Mouse (Mus musculus) brain, adult 2 months (tissue): Measurements from ENCODE around the gene Rhbdl3.

Experiments used
- DNase-seq: peaks from one replicate; pipeline ENCODE4 v3.0.0; 2011; ENCODE audit warnings: low read depth, low spot score

Gene Rhbdl3

GRCm38 (mm10) chr11:80300551-80301315, at the start of gene Rhbdl3:
Rhbdl3 (plus strand) TSS chr11:80300912.
- peak; percentile 68 for DNase-seq

- no peak for DNase-seq
These were observed 36.6 kb upstream of the Rhbdl3 start for GRCm38 (mm10) chr11:80264137-80264536.

GRCm38 (mm10) chr11:80271096-80271495, 29.6 kb upstream of the Rhbdl3 start:
- DNase-seq: no peak

GRCm38 (mm10) chr11:80275011-80275410, 25.7 kb upstream of the Rhbdl3 start:
- DNase-seq: no peak

- peak; percentile 78 for DNase-seq
These were observed 22.7 kb upstream of the Rhbdl3 start for GRCm38 (mm10) chr11:80278054-80278453.

- no peak for DNase-seq
These were observed 16.9 kb upstream of the Rhbdl3 start for GRCm38 (mm10) chr11:80283786-80284185.

- peak; percentile 60 for DNase-seq
These were observed 16.1 kb upstream of the Rhbdl3 start for GRCm38 (mm10) chr11:80284641-80285040.

- peak; percentile 85 for DNase-seq
These were observed 13.6 kb upstream of the Rhbdl3 start for GRCm38 (mm10) chr11:80287150-80287549.

- peak; percentile 86 for DNase-seq
These were observed 10.8 kb upstream of the Rhbdl3 start for GRCm38 (mm10) chr11:80289701-80290445.

GRCm38 (mm10) chr11:80291004-80291403, 9.7 kb upstream of the Rhbdl3 start:
- DNase-seq: no peak

GRCm38 (mm10) chr11:80292463-80292862, 8.2 kb upstream of the Rhbdl3 start:
- DNase-seq: peak; percentile 46

- DNase-seq: peak; percentile 28
These were observed 5.6 kb upstream of the Rhbdl3 start for GRCm38 (mm10) chr11:80295066-80295465.

GRCm38 (mm10) chr11:80295785-80296184, 4.9 kb upstream of the Rhbdl3 start:
- DNase-seq: no peak

- DNase-seq: peak; percentile 63
These were observed 1.0 kb upstream of the Rhbdl3 start for GRCm38 (mm10) chr11:80299513-80300235.

GRCm38 (mm10) chr11:80301316-80302045, 769 bp downstream of the Rhbdl3 start:
- peak; percentile 45 for DNase-seq

GRCm38 (mm10) chr11:80302046-80302390, 1.3 kb downstream of the Rhbdl3 start:
- DNase-seq: peak; percentile 33

GRCm38 (mm10) chr11:80302536-80302935, 1.8 kb downstream of the Rhbdl3 start:
- peak; percentile 94 for DNase-seq

GRCm38 (mm10) chr11:80303746-80304145, 3.0 kb downstream of the Rhbdl3 start:
- DNase-seq: no peak

- peak; percentile 90 for DNase-seq
These were observed 4.1 kb downstream of the Rhbdl3 start for GRCm38 (mm10) chr11:80304846-80305245.

- no peak for DNase-seq
These were observed 7.8 kb downstream of the Rhbdl3 start for GRCm38 (mm10) chr11:80308537-80308936.

GRCm38 (mm10) chr11:80311271-80311670, 10.6 kb downstream of the Rhbdl3 start:
- no peak for DNase-seq

- DNase-seq: no peak
These were observed 11.3 kb downstream of the Rhbdl3 start for GRCm38 (mm10) chr11:80312049-80312448.
